Mouse (Mus musculus) midbrain, embryonic 11.5 days (tissue): ENCODE data around the gene Tstd1. TPM values are rescaled to one million over a fixed set of nuclear protein-coding genes. Genes with fewer than 3 reads are reported as not detected.

Experiments used
- ATAC-seq: fragments of 200-750 bp; cut with Nextera tagmentation; 2 replicates; pipeline ENCODE4 v1.8.0; 2017; ENCODE audit warnings: moderate TSS enrichment, moderate library complexity; ENCODE audit not compliant: low FRiP score
- DNase-seq: peaks from one replicate; pipeline ENCODE4 v3.0.0; 2015; ENCODE audit warnings: low spot score; ENCODE audit errors: missing footprints
- H3K27ac ChIP-seq: fragments of 300-500 bp; sonication (generic); 2 replicates; pipeline ENCODE4 v1.5.1; 2014; ENCODE audit warnings: low read depth, low read length
- H3K27me3 ChIP-seq: fragments of 300-500 bp; sonication (generic); 2 replicates; pipeline ENCODE4 v1.6.1; 2014; ENCODE audit warnings: mild to moderate bottlenecking, low read length, moderate library complexity, mixed read lengths; ENCODE audit not compliant: control insufficient read depth, insufficient read depth
- H3K36me3 ChIP-seq: fragments of 300-500 bp; sonication (generic); 2 replicates; pipeline ENCODE4 v1.6.1; 2014; ENCODE audit warnings: mild to moderate bottlenecking, low read length, moderate library complexity, mixed read lengths; ENCODE audit not compliant: control insufficient read depth, insufficient read depth
- H3K4me1 ChIP-seq: fragments of 300-500 bp; sonication (generic); 2 replicates; pipeline ENCODE4 v1.6.1; 2014; ENCODE audit warnings: low read length; ENCODE audit not compliant: control insufficient read depth, insufficient read depth
- H3K4me2 ChIP-seq: fragments of 300-500 bp; sonication (generic); 2 replicates; pipeline ENCODE4 v1.6.1; 2014; ENCODE audit warnings: mild to moderate bottlenecking, moderate library complexity
- H3K4me3 ChIP-seq: fragments of 300-500 bp; sonication (generic); 2 replicates; pipeline ENCODE4 v1.5.1; 2014; ENCODE audit warnings: low read depth, low read length
- H3K9ac ChIP-seq: fragments of 300-500 bp; sonication (generic); 2 replicates; pipeline ENCODE4 v1.6.1; 2014; ENCODE audit warnings: low read length
- H3K9me3 ChIP-seq: fragments of 300-500 bp; sonication (generic); 2 replicates; pipeline ENCODE4 v1.6.1; 2016; ENCODE audit warnings: low read length; ENCODE audit not compliant: control insufficient read depth
- WGBS: fragments of 180-500 bp; shearing (Covaris S2); extraction: QIAGEN DNeasy Blood & Tissue Kit; methylation state at CpG from one replicate; pipeline ENCODE4 v1.1.7; 2014; 5-methylcytosine and 5-hydroxymethylcytosine counted together
- polyA plus RNA-seq: library from polyadenylated mRNA; unstranded; fragments of >200 nt; fragmentation: Nextera tagmentation; extraction: Ambion mirVana; gene quantifications from 2 replicates; pipeline ENCODE4 v1.2.1, GENCODE M21; 2014

Gene Tstd1
- polyA plus RNA-seq, 1 experiment from 2014 or later = 4.0 TPM

DNA sequence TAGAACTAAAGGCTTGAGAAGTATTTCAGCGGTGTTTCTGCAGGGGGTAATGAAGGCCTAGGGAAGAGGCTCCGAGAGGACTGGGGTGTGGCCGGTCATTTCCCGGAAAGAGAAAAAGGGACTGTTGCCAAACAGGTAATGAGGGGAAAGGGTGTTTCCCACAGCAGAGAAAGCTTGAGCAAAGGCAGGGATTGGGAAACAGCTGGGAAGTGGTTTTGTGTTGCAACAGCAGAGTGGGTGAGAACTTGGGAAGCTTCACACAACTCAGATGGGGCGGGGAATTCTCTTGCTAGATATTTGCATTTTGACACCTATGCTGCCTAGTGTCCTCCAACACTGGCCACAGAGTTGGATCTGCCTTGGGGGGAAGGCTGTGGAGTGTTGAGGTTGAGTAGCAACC, 34.3 kb downstream of the Tstd1 start:
- Histone ChIP-seq H3K9me3 (no peaks in the 10 kb centered on the region), H3K27ac (no peak overlapping the region), H3K4me2 (no peak overlapping the region), H3K36me3 (no peaks in the 10 kb centered on the region), H3K27me3 (no peaks in the 10 kb centered on the region), H3K4me1 (no peaks in the 10 kb centered on the region), H3K9ac (no peak overlapping the region), H3K4me3 (no peak overlapping the region)
- ATAC-seq (no peak), DNase-seq (no peak)
- 87% methylated on average over 5 of the region's 5 CpGs for WGBS

DNA sequence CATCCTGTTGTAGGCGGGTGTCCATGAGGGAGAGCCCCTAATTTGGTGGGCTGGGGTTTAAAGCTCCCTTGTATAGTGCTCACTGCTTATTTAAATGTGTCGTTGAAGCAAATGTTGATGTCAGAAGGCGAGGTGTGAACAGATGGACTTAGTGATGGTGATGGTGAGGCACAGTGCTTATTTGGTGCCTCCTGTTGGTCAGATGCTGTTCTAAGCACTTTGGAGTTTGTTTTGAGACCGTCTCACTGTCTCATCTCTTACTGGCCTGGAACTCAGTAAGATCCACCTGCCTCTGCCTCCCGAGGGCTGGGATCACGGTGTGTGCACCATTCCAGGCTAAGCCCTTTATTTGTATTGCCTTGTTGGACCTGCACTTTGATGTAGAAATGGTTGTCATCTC, 36.3 kb downstream of the Tstd1 start:
- H3K36me3 ChIP-seq = no peaks in the 10 kb centered on the region
- no peaks in the 10 kb centered on the region; the same call in 1 of the 2 replicates for H3K4me1 ChIP-seq
- H3K27ac ChIP-seq = no peak overlapping the region
- no peaks in the 10 kb centered on the region for H3K27me3 ChIP-seq
- H3K4me3 ChIP-seq = no peak overlapping the region
- H3K9ac ChIP-seq = no peak overlapping the region
- no peak for DNase-seq
- ATAC-seq = no peak
- H3K9me3 ChIP-seq = no peaks in the 10 kb centered on the region
- WGBS = 87% methylated on average over 6 of the region's 6 CpGs
- H3K4me2 ChIP-seq = no peak overlapping the region

DNA sequence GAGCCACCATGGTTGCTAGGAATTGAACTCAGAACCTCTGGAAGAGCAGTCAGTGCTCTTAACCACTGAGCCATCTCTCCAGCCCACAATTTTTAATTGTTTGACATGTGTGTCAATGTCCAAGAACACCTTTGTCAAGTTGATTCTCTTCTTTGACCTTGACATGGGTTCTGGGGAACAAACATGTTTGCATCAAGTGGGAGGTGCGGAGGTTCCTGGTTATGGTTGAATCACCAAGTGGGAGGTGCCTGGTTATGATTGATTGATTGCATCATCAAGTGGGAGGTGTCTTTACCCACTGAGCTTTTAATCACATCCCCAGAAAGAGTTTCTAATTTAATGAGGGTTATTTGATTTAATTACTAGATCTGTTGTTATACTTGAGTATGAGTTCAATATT, 38.9 kb downstream of the Tstd1 start:
- Histone ChIP-seq H3K4me2 (no peak overlapping the region), H3K4me1 (no peaks in the 10 kb centered on the region; the same call in 1 of the 2 replicates), H3K9ac (no peak overlapping the region), H3K27ac (no peak overlapping the region), H3K27me3 (no peaks in the 10 kb centered on the region), H3K4me3 (no peak overlapping the region), H3K9me3 (no peaks in the 10 kb centered on the region), H3K36me3 (no peaks in the 10 kb centered on the region)
- ATAC-seq (no peak), DNase-seq (no peak)
- 89% methylated on average over 1 of the region's 1 CpGs for WGBS

DNA sequence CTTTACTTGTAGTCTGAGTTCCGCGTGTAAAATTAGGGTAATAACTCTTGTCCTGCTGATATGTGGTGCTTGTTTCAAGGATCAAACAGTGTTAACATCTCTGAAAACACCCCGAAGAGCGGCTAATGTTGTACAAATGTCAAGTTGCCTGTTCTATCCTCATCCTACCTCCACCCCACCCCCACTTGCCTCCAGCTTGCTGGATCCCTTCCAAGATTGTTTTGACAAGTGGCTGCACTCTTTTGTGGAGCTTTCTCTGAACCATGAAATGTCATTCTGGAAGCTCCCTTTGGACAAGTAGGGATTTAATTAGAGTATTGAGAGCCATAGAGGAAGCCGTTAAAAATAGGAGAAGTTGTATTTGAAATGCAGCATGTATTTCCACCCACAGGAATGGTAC, 41.1 kb downstream of the Tstd1 start:
- no peaks in the 10 kb centered on the region for H3K27me3 ChIP-seq
- no peaks in the 10 kb centered on the region for H3K9me3 ChIP-seq
- H3K4me1 ChIP-seq = no peaks in the 10 kb centered on the region; the same call in 1 of the 2 replicates
- WGBS = 63% methylated on average over 5 of the region's 5 CpGs
- no peak overlapping the region for H3K4me3 ChIP-seq
- DNase-seq (no peak), ATAC-seq (no peak)
- H3K36me3 ChIP-seq = no peaks in the 10 kb centered on the region
- no peak overlapping the region for H3K27ac ChIP-seq
- H3K4me2 ChIP-seq = no peak overlapping the region
- H3K9ac ChIP-seq = no peak overlapping the region

DNA sequence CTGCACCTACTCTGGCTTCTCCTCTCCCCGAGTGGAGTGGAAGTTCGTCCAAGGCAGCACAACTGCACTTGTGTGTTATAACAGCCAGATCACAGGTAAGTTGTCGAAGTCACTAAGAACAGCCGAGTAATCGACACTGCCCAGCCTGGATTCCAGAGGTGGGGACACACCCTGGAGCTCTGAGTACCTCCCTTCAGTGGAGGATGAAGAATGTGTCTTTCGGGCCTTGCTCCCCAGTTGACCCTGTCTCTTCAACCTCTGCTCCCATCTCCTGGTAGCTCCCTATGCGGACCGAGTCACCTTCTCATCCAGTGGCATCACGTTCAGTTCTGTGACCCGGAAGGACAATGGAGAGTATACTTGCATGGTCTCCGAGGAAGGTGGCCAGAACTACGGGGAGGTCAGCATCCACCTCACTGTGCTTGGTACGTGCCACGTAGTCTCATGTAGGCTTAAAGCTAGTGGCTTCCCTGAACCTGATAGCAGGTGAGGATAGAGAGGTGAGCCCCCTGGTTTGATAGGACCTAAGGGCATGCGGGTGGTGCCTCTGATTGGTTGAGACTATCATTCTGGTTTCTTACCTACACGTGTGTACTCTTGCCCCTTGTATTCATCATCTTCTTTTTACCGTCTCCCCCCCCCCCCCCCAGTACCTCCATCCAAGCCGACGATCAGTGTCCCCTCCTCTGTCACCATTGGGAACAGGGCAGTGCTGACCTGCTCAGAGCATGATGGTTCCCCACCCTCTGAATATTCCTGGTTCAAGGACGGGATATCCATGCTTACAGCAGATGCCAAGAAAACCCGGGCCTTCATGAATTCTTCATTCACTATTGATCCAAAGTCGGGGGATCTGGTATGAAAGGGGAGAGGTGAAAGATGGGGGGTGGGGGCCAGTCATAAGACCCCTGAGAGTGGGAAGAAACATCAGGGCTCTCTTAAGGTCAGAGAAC, 42.2 kb downstream of the Tstd1 start:
- no peak for ATAC-seq
- Histone ChIP-seq H3K4me3 (no peak overlapping the region), H3K4me2 (no peak overlapping the region), H3K9ac (no peak overlapping the region), H3K9me3 (no peaks in the 10 kb centered on the region), H3K27ac (no peak overlapping the region), H3K4me1 (no peaks in the 10 kb centered on the region; the same call in 1 of the 2 replicates), H3K36me3 (no peaks in the 10 kb centered on the region), H3K27me3 (no peaks in the 10 kb centered on the region)
- WGBS = 92% methylated on average over 21 of the region's 22 CpGs
- DNase-seq = no peak

DNA sequence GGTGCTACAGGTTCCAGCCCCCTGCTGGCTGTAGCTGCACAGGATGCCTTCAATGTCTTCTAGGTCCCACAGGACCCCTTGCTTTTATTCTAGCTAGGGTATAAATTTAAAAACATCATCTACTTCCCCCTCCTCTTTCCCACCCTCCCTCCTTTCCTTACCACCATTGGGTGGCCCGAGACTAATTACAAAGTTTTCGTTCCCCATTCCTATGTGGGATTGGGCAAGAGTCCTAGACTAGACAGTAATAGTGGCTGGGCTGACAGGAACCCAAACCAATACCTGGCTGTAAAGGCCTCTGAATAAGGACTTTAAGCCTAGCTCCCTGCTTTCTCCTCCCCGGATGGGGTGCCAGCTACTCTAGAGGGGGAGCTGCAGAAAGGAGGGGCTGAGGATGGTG, 44.5 kb downstream of the Tstd1 start:
- DNase-seq (no peak), ATAC-seq (no peak)
- no peak overlapping the region for H3K9ac ChIP-seq
- no peaks in the 10 kb centered on the region for H3K9me3 ChIP-seq
- no peaks in the 10 kb centered on the region for H3K36me3 ChIP-seq
- no peaks in the 10 kb centered on the region for H3K27me3 ChIP-seq
- no peak overlapping the region for H3K27ac ChIP-seq
- no peaks in the 10 kb centered on the region; the same call in 1 of the 2 replicates for H3K4me1 ChIP-seq
- WGBS = 82% methylated on average over 3 of the region's 3 CpGs
- H3K4me3 ChIP-seq = no peak overlapping the region
- no peak overlapping the region for H3K4me2 ChIP-seq

DNA sequence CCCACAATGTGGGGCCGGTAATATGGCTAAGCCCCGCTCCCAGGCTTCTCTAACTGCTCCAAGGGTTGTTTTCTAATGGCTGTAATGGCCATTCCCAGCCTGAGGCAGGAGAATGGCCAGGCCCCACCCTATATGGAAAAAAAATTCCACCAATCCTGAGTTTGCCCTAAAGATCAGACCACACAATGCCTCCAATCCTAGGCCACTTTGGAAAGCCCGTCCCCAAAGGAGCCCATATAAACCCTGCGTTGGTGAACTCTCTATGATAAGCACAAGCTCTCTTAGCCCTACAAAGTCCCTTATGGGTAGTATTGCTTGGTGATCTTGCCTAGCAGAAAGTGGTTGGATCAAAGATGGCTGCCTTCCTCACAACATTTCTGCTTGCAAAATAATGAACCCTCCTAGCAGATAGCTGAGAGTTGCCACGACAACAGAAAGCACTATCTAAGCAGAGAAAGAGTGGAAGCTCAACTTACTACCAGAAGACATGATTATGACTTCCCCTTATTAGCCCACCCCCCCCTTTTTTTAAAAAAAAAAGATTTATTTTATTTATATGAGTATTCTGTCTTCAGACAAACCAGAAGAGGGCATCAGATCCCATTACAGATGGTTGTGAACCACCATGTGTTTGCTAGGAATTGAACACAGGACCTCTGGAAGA, 47.2 kb downstream of the Tstd1 start:
- H3K9me3 ChIP-seq = no peaks in the 10 kb centered on the region
- H3K9ac ChIP-seq = no peak overlapping the region
- H3K4me2 ChIP-seq = no peak overlapping the region
- no peaks in the 10 kb centered on the region for H3K27me3 ChIP-seq
- no peaks in the 10 kb centered on the region for H3K4me1 ChIP-seq
- no peak overlapping the region for H3K27ac ChIP-seq
- no peaks in the 10 kb centered on the region for H3K36me3 ChIP-seq
- no peak overlapping the region for H3K4me3 ChIP-seq
- 93% methylated on average over 5 of the region's 5 CpGs for WGBS
- ATAC-seq (no peak), DNase-seq (no peak)

DNA sequence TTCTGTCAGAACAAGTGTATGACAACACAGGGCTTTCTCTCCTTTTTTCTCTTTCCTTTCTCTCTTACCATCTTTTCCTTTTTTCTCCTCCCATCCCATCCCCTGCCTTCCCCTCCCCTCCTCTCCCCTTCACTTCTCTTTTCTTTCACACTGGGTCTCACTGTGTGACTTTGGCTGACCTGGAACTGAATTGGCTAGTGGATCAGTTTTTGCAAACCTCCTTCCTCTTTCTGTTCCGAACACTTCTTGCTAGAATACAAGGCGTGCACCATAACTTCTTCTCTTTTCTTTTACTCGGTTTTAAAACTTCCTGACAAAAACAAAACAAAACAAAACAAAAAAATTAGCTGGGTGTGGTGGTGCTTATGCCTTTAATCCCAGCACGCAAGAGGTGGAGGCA, 47.9 kb downstream of the Tstd1 start:
- WGBS = 89% methylated on average over 4 of the region's 4 CpGs
- no peaks in the 10 kb centered on the region for H3K27me3 ChIP-seq
- no peak overlapping the region for H3K4me3 ChIP-seq
- H3K36me3 ChIP-seq = no peaks in the 10 kb centered on the region
- ATAC-seq (no peak), DNase-seq (no peak)
- no peak overlapping the region for H3K27ac ChIP-seq
- no peak overlapping the region for H3K9ac ChIP-seq
- H3K4me2 ChIP-seq = no peak overlapping the region
- H3K9me3 ChIP-seq = no peaks in the 10 kb centered on the region
- H3K4me1 ChIP-seq = no peaks in the 10 kb centered on the region

DNA sequence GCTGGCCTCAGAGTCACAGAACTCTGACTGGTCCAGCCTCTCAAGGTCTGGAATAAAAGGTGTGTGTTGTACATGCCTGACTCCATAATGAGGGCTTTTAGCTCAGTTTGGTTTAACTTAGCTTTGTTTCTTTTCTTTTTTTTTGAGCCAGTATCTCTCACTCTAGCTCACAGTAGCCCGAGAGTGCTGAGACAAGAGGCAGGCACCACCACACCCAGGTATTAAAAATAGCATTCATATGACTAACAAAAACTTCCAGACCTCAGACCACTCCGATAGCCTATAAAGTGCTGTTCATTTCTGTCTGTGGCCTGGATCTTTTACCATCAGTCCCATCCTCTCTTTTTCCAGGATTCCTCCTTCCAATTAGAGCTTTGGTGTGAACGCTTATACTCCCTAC, 51.0 kb downstream of the Tstd1 start:
- 85% methylated on average over 3 of the region's 3 CpGs for WGBS
- H3K4me3 ChIP-seq = no peak overlapping the region
- no peaks in the 10 kb centered on the region for H3K9me3 ChIP-seq

More for the DNA sequence above, 51.0 kb downstream of the Tstd1 start:
- no peak overlapping the region for H3K9ac ChIP-seq
- DNase-seq = no peak
- H3K27me3 ChIP-seq = no peaks in the 10 kb centered on the region
- H3K36me3 ChIP-seq = no peaks in the 10 kb centered on the region
- no peak for ATAC-seq
- H3K4me2 ChIP-seq = no peak overlapping the region
- no peaks in the 10 kb centered on the region for H3K4me1 ChIP-seq
- no peak overlapping the region for H3K27ac ChIP-seq
